Mouse (Mus musculus) intestine, postnatal 0 days (tissue): ENCODE data around the gene Fam181b. TPM values are rescaled to one million over a fixed set of nuclear protein-coding genes. Genes with fewer than 3 reads are reported as not detected.

Experiments used
- ATAC-seq: fragments of 200-750 bp; cut with Nextera tagmentation; 2 replicates; pipeline ENCODE4 v1.8.0; 2017; ENCODE audit warnings: mild to moderate bottlenecking, moderate TSS enrichment, moderate library complexity
- H3K27ac ChIP-seq: fragments of 300-500 bp; sonication (generic); 2 replicates; pipeline ENCODE4 v1.5.1; 2014; ENCODE audit warnings: mild to moderate bottlenecking, low read depth, low read length, moderate library complexity
- H3K27me3 ChIP-seq: fragments of 300-500 bp; sonication (generic); replicated peaks from 2 replicates; pipeline ENCODE4 v1.6.1; 2014; ENCODE audit warnings: low read length, mixed read lengths; ENCODE audit not compliant: control insufficient read depth, insufficient read depth
- H3K36me3 ChIP-seq: fragments of 300-500 bp; sonication (generic); 2 replicates; pipeline ENCODE4 v1.6.1; 2014; ENCODE audit warnings: mild to moderate bottlenecking, moderate library complexity; ENCODE audit not compliant: control insufficient read depth, insufficient read depth
- H3K4me1 ChIP-seq: fragments of 300-500 bp; sonication (generic); replicated peaks from 2 replicates; pipeline ENCODE4 v1.6.1; 2014; ENCODE audit warnings: antibody characterized with exemption, low read length, mixed read lengths; ENCODE audit not compliant: control insufficient read depth, insufficient read depth
- H3K4me2 ChIP-seq: fragments of 300-500 bp; sonication (generic); replicated peaks from 2 replicates; pipeline ENCODE4 v1.6.1; 2014; ENCODE audit warnings: low read depth, mild to moderate bottlenecking, moderate library complexity
- H3K4me3 ChIP-seq: fragments of 300-500 bp; sonication (generic); 2 replicates; pipeline ENCODE4 v1.5.1; 2014; ENCODE audit warnings: low read depth, low read length
- H3K9ac ChIP-seq: fragments of 300-500 bp; sonication (generic); 2 replicates; pipeline ENCODE4 v1.6.1; 2014; ENCODE audit warnings: mild to moderate bottlenecking, low read depth, low read length
- H3K9me3 ChIP-seq: fragments of 300-500 bp; sonication (generic); 2 replicates; pipeline ENCODE4 v1.6.1; 2016; ENCODE audit warnings: mixed run types; ENCODE audit not compliant: control insufficient read depth
- CTCF ChIP-seq: sonication (generic); IDR thresholded peaks from 2 replicates; pipeline ENCODE4 v1.5.1; 2016; ENCODE audit warnings: low read depth, mild to moderate bottlenecking, control low read depth, antibody characterized with exemption, moderate library complexity
- WGBS: fragments of 180-500 bp; shearing (Covaris S2); extraction: QIAGEN DNeasy Blood & Tissue Kit; methylation state at CpG from one replicate; pipeline ENCODE4 v1.1.7; 2014; 5-methylcytosine and 5-hydroxymethylcytosine counted together
- polyA plus RNA-seq: library from polyadenylated mRNA; unstranded; fragments of >200 nt; fragmentation: Nextera tagmentation; extraction: Ambion mirVana; gene quantifications from 2 replicates; pipeline ENCODE4 v1.2.1, GENCODE M21; 2015

The Fam181b gene
- polyA plus RNA-seq, 1 experiment from 2014 or later = 1.5 TPM

GRCm38 (mm10) chr7:93117561-93117960 is 37.9 kb downstream of the Fam181b start:
- Histone ChIP-seq H3K4me2 (no peak overlapping the region), H3K27ac (no peak overlapping the region), H3K9ac (no peak overlapping the region), H3K36me3 (no peaks in the 10 kb centered on the region), H3K4me1 (no peaks in the 10 kb centered on the region), H3K27me3 (no peaks in the 10 kb centered on the region), H3K4me3 (no peak overlapping the region), H3K9me3 (no peaks in the 10 kb centered on the region)
- TF ChIP-seq CTCF = no peak
- WGBS = 49% methylated on average over 1 of the region's 1 CpGs
- no peak for ATAC-seq

- 64% methylated on average over 1 of the region's 1 CpGs for WGBS
- ATAC-seq = no peak
- Histone ChIP-seq H3K4me3 (no peak overlapping the region), H3K9me3 (no peaks in the 10 kb centered on the region), H3K27ac (no peak overlapping the region), H3K4me2 (no peak overlapping the region), H3K4me1 (no peaks in the 10 kb centered on the region), H3K36me3 (no peaks in the 10 kb centered on the region), H3K27me3 (no peaks in the 10 kb centered on the region), H3K9ac (no peak overlapping the region)
- TF ChIP-seq CTCF = peak; percentile 42
Observed at GRCm38 (mm10) chr7:93123936-93124335, 44.3 kb downstream of the Fam181b start.

Other genes with a start within 250 kb of the Fam181b start
- 2.6 and 2.8 TPM in 2 replicates for gene Ddias, start 205.6 kb upstream of the Fam181b start, polyA plus RNA-seq
- gene Prcp, start 205.4 kb upstream of the Fam181b start, polyA plus RNA-seq = 25.4 and 26.9 TPM in 2 replicates